Mouse (Mus musculus): ENCODE measurements around the gene Usp17lb. TPM values are rescaled to one million over a fixed set of nuclear protein-coding genes. Genes with fewer than 3 reads are reported as not detected.

Gene Usp17lb
- polyA plus RNA-seq (2012; rRNA removed), result not detected in 2 replicates

DNA sequence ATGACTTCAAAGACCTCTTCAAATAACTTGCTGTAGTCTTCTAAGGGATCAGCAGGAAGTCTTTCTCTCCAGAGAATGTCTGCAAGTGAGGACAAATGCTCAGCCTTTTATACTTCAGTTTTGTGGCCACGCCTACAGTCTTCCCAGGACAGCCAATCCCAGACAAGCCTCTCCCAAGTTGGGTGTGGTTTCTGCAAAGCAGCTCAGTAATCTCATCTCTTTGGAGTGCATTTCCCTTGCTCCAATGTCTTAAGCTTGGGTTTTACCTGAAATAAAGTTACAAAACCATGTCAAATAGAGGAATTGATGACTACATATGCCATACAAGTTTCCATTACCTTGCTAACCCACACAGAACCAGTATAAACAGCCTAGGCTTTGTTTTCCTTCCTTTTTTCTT is at the start of gene Usp17lb:
TSS of gene Usp17lb (minus strand) at position 101 of the 400 bp plus-strand sequence.

DNA sequence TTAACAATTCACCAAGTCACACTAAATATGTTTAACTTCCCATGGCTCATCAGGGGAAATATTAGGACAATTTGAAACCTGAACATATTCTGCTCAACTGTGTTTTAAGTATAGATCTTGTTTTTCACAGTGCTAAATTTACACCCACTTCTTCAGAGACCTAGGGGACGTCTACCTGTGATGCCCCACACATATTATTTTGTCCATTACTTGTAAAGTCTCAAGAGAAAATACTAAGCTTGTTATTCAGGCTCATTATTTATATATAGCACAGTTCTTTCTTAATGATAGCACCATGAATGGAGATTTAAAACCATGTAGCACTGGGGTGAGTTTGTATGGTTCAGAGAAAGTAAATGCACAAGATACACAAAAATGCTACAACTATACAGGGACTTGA is 35.3 kb upstream of the Usp17lb start, which contains the start of gene Olfr665:
TSS of gene Olfr665 (plus strand) at position 301 of the 400 bp plus-strand sequence.

DNA sequence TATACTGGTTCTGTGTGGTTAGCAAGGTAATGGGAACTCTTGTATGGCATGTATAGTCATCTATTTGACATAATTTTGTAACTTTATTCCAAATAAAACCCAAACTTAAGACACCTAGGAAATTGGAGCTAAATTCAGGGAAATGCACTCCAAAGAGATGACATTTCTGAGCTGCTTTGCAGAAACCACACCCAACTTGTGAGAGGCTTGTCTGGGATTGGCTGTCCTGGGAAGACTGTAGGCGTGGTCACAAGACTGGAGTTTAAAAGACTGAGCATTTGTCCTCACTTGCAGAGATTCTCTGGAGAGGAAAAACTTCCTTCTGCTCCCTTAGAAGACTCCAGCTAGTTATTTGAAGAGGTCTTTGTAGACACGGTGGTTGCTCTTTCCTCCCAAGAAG is 14.3 kb upstream of the Usp17lb start, which contains the start of gene Usp17la:
TSS of gene Usp17la (plus strand) at position 301 of the 400 bp plus-strand sequence.

Other genes starting within 250 kb of the Usp17lb start
- not detected in 2 replicates for gene Olfr655, start 240.8 kb downstream of the Usp17lb start, polyA plus RNA-seq (2012; rRNA removed)
- not detected in 2 replicates for gene Olfr656, start 228.6 kb downstream of the Usp17lb start, polyA plus RNA-seq (2012; rRNA removed)
- not detected in 2 replicates for gene Olfr657, start 217.8 kb downstream of the Usp17lb start, polyA plus RNA-seq (2012; rRNA removed)
- not detected in 2 replicates for gene Olfr658, start 195.3 kb downstream of the Usp17lb start, polyA plus RNA-seq (2012; rRNA removed)
- not detected in 2 replicates for gene Olfr659, start 175.8 kb downstream of the Usp17lb start, polyA plus RNA-seq (2012; rRNA removed)
- not detected in 2 replicates for gene Olfr661, start 156.1 kb downstream of the Usp17lb start, polyA plus RNA-seq (2012; rRNA removed)
- not detected in 2 replicates for gene Usp17le, start 65.1 kb downstream of the Usp17lb start, polyA plus RNA-seq (2012; rRNA removed)
- not detected in 2 replicates for gene Usp17la, start 14.4 kb upstream of the Usp17lb start, polyA plus RNA-seq (2012; rRNA removed)
- not detected in 2 replicates for gene Olfr665, start 35.4 kb upstream of the Usp17lb start, polyA plus RNA-seq (2012; rRNA removed)
- not detected in 2 replicates for gene Olfr666, start 53.3 kb upstream of the Usp17lb start, polyA plus RNA-seq (2012; rRNA removed)
- gene Olfr667, start 78.9 kb upstream of the Usp17lb start, polyA plus RNA-seq (2012; rRNA removed), result not detected in 2 replicates
- not detected in 2 replicates for gene Olfr668, start 85.5 kb upstream of the Usp17lb start, polyA plus RNA-seq (2012; rRNA removed)
- not detected in 2 replicates for gene Olfr669, start 91.6 kb upstream of the Usp17lb start, polyA plus RNA-seq (2012; rRNA removed)
- gene Olfr670, start 120.0 kb upstream of the Usp17lb start, polyA plus RNA-seq (2012; rRNA removed), result not detected in 2 replicates
- gene Olfr671, start 136.5 kb upstream of the Usp17lb start, polyA plus RNA-seq (2012; rRNA removed), result not detected in 2 replicates
- not detected in 2 replicates for gene Olfr672, start 159.4 kb upstream of the Usp17lb start, polyA plus RNA-seq (2012; rRNA removed)
- gene Olfr675, start 185.9 kb upstream of the Usp17lb start, polyA plus RNA-seq (2012; rRNA removed), result not detected in 2 replicates
- not detected in 2 replicates for gene Olfr676, start 190.1 kb upstream of the Usp17lb start, polyA plus RNA-seq (2012; rRNA removed)
- gene Olfr677, start 208.8 kb upstream of the Usp17lb start, polyA plus RNA-seq (2012; rRNA removed), result not detected in 2 replicates
- gene Olfr678, start 221.9 kb upstream of the Usp17lb start, polyA plus RNA-seq (2012; rRNA removed), result not detected in 2 replicates
- gene Olfr679, start 238.6 kb upstream of the Usp17lb start, polyA plus RNA-seq (2012; rRNA removed), result not detected in 2 replicates

All from stomach, adult 2 months (tissue).